Mouse (Mus musculus) spleen, adult 2 months (tissue): Measurements from ENCODE around the gene AI593442.

Experiments used
- CTCF ChIP-seq: fragments of 200-500 bp; IDR thresholded peaks from 2 replicates; pipeline ENCODE4 v1.5.1; 2011; ENCODE audit warnings: mild to moderate bottlenecking, inconsistent platforms; ENCODE audit not compliant: insufficient read depth, insufficient read length, insufficient replicate concordance; ENCODE audit errors: extremely low read depth
- POLR2A ChIP-seq: fragments of 200-500 bp; IDR thresholded peaks from 2 replicates; pipeline ENCODE4 v1.6.1; 2011; ENCODE audit warnings: low read depth, low read length, inconsistent platforms

DNA sequence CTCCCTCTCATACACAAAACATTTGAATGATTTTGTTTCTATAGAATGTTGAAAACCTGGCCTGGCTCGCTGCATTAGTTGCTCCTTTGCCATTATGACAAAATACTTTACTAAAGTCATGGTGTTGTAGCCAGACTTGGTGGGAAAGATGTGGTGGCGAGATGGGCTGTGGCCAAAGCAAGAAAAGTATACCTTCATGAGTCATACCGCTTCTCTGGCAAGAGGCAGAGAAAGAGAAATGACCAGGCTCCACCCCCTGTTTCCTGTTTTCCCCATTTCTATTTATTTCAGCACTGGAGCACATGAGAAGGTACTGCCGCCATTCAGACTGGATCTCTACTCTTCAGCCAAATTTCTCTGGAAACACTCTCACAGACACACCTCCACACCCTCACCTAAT is 35.0 kb downstream of the AI593442 start:
- TF ChIP-seq POLR2A (no peak), CTCF (no peak)
